Mouse (Mus musculus) left cerebral cortex, adult 2 months (tissue): Measurements from ENCODE around the gene Gpr108. TPM values are rescaled to one million over a fixed set of nuclear protein-coding genes. Genes with fewer than 3 reads are reported as not detected.
"Not testable (repeated sequence)": the region's sequence is repeated elsewhere in the genome, so short reads cannot be mapped to it uniquely, and the experiment has no call there.

ENCODE experiments used
- DNase-seq, 2 experiments: peaks; one replicate each; pipeline ENCODE4 v3.0.0; 2021 to 2022; ENCODE audit warnings: low spot score in 2 of 2, mixed read lengths in 1 of 2; ENCODE audit errors: extremely low spot score in 1 of 2
- H3K27ac ChIP-seq: fragments of 200-600 bp; 2 replicates; pipeline ENCODE4 v1.8.1; 2022
- H3K4me3 ChIP-seq: fragments of 200-600 bp; 2 replicates; pipeline ENCODE4 v1.8.1; 2022
- CTCF ChIP-seq: fragments of 200-600 bp; IDR thresholded peaks from 2 replicates; pipeline ENCODE4 v1.8.1; 2022; ENCODE audit warnings: antibody characterized with exemption, mild to moderate bottlenecking, moderate library complexity
- intact Hi-C: fragments of 180-260 bp; cut with DNase I; formaldehyde crosslinking; loops from one replicate; pipeline ENCODE4 v1.15.1; 2025
- total RNA-seq, 2 experiments: library from RNA; stranded (reverse); gene quantifications; 2 replicates each; pipeline ENCODE4 v1.2.3; 2021

Gpr108 gene
- total RNA-seq, 2 experiments from 2014 or later = 24.4 to 24.7 TPM

DNA sequence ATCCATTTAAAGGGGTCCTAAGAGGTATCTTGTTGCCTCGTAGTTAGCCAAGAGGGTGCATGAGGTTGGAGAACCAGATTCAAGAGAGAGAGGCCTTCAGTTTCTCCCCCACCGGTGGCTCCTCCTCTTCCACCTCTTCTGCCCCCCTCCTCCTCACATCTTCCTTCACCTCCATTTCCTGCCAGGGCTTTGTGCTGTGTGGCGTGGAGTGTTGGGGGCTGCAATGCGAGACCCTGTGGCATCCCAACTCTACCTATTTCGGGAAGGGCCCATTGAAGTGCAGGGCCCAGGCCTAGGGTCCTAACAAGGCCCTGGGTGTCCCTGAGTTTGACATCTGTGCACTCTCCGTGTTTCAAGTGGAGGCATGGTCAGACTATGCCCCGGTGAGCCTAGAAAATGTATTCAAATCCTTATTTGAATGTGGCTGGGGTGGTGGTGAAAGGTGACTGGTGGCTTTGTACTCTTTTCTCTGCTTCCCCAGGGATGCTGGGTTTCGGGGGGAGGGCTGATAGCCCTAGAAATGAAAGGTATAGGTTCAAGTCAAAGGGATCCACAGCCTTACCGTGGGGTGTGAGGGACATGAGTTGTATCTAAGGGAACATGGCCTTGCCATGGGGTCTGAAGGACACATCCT, 31.5 kb upstream of the Gpr108 start:
- H3K27ac ChIP-seq = no peak overlapping the region
- intact Hi-C loops = no loop called here
- H3K4me3 ChIP-seq = no peak overlapping the region

GRCm38 (mm10) chr17:57278943-57279590, 30.8 kb upstream of the Gpr108 start, which contains the start of gene Vav1:
Gene Vav1, plus strand, starts transcription at chr17:57279100.
- no peak for TF ChIP-seq CTCF
- Histone ChIP-seq H3K4me3 (peak within 1 kb of the TSS; percentile 5; the same call in 1 of the 2 replicates), H3K27ac (no peak within 1 kb of the TSS)
- no peak for DNase-seq
- intact Hi-C loops = no loop called here

More for the DNA sequence above, 31.5 kb upstream of the Gpr108 start:
- DNase-seq = no peak
- no peak for TF ChIP-seq CTCF

- intact Hi-C loops = no loop called here
- H3K4me3 ChIP-seq = no peak overlapping the region
- DNase-seq = no peak
- no peak for TF ChIP-seq CTCF
- no peak overlapping the region for H3K27ac ChIP-seq
Measured at GRCm38 (mm10) chr17:57278537-57278936, 30.3 kb upstream of the Gpr108 start.

DNA sequence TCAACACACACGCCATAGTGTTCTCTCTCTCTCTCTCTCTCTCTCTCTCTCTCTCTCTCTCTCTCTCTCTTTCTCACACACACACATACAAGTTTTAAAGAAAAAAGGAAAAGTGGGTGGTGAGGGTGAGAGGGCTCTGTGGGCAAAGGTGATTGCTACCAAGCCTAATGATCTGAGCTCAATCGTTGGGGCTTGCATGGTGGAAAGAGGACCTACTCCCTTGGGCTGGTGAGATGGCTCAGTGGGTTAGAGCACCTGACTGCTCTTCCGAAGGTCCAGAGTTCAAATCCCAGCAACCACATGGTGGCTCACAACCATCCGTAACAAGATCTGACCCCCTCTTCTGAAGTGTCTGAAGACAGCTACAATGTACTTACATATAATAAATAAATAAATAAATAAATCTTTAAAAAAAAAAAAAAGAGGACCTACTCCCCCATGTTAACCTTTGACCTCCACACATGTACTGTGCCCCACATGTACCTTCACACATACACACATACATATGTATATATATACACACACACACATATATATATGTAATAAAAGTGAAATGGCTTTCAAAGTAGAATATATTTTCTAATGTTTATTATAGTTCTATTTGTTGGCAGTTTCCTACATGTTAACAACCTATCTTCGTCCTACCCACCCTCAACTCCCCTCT, 29.5 kb upstream of the Gpr108 start:
- not testable (repeated sequence) for DNase-seq, H3K27ac ChIP-seq, H3K4me3 ChIP-seq
- intact Hi-C loops = loop anchor here (2.0 kb wide), 2 partner anchors 57 to 59 kb away; no protein-coding TSS in a partner anchor

DNA sequence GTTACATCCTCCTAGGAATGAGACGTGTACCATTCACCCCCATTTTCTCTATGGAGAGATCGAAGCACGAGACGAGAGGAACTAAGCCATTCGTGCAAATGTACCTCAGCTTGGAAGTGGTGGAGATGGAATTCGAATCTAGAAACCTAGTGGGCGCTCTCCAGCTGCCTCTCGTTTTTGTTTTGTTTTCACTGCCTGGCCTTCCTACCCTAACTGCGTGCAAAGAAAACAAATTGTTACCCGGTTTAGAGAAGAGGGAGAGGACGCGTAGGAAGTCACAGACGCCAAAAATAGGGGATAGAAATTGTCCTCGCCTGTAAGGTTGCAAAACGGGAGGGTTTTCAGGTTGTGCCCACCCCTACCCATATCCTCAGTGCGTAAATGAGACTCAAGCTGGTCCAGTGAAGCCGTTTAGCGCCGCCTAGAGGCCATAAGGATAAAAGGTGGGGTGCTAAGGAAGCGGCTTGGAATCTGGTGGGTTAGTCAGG, 28.4 kb upstream of the Gpr108 start:
- intact Hi-C loops = loop anchor here (2.0 kb wide), 2 partner anchors 58 kb away; no protein-coding TSS in a partner anchor
- peak overlapping the region; percentile 49 for H3K4me3 ChIP-seq
- DNase-seq = peak; percentile 67 to 69
- H3K27ac ChIP-seq = peak overlapping the region; percentile 69; the same call in 1 of the 2 replicates
- peak; percentile 88 for TF ChIP-seq CTCF

DNA sequence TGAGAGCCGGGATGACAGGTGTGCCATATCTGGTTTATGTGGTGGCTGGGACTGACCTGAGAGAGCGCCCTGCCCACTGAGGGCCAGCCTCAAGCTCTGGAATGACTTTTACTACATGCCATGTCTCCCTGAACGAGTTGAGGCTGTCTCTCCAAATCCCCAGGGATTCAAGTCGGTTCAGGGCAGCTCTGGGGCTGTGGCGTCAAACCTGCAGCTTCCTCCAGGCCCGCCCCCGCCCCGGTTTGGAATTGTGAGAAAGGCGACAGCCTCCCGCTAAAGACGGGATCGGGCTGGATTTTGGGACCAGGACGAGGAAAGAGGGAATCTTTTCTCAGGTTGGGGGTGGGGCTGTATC, 27.7 kb upstream of the Gpr108 start:
- no peak for DNase-seq
- intact Hi-C loops = loop anchor here (1.0 to 2.0 kb wide), 3 partner anchors 28 to 59 kb away; partner anchors contain the start of gene Gpr108
- peak overlapping the region; percentile 69; the same call in 1 of the 2 replicates for H3K27ac ChIP-seq
- TF ChIP-seq CTCF = no peak
- H3K4me3 ChIP-seq = peak overlapping the region; percentile 49

- intact Hi-C loops = loop anchor here (1.0 kb wide), 1 partner anchor 27 kb away; the partner anchor contains the start of gene Gpr108
- Histone ChIP-seq H3K27ac (peak overlapping the region; percentile 80), H3K4me3 (peak overlapping the region; percentile 49)
- DNase-seq = peak; percentile 60 to 62
- no peak for TF ChIP-seq CTCF
Measured at GRCm38 (mm10) chr17:57275111-57275996, 27.1 kb upstream of the Gpr108 start.

GRCm38 (mm10) chr17:57274686-57275085, 26.4 kb upstream of the Gpr108 start:
- Histone ChIP-seq H3K27ac (peak overlapping the region; percentile 80; the same call in 1 of the 2 replicates), H3K4me3 (peak overlapping the region; percentile 49)
- intact Hi-C loops = loop anchor here (1.0 kb wide), 1 partner anchor 26 kb away; the partner anchor contains the start of gene Gpr108
- DNase-seq = no peak
- TF ChIP-seq CTCF = no peak

DNA sequence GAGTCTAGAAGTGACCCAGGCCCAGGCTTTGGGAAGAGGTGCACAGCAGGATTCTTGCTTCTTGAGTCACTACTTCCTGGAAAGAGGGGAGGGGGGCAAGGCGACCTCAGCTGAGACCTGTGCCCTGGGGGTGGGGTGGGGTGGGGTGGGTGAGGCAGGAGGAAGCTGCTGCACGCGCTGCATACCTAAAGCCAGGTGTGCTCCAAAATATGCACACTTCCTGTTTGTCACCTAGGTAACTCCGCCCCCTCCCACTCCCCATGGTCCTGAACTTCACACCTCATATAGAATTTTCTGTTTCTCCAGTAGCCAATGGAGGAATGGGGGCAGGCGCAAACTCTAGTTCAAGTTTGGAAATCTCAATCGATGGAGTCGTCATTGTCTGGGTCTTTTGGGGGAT, 25.6 kb upstream of the Gpr108 start:
- no peak overlapping the region for H3K4me3 ChIP-seq
- no peak for TF ChIP-seq CTCF
- no peak overlapping the region for H3K27ac ChIP-seq
- no peak for DNase-seq
- intact Hi-C loops = no loop called here

DNA sequence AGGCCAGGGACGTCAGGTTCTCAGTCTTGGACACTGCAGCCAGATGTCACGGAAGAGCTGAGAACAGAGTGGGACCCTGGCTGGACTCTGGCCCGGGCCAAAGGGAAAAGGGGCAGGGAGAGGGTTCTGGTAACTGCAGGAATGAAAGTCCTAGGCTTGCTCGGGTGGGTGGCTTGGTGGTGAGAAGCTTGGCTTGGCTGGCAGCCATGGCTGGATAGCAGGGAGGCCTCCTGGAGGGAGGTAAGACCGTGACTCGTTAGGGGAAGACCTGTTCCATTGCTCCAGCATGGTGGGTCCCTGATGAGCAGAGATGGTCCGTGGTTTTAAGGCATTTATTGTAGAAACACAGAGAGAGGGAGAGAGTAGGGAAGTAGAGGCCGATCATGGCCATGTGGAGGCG, 23.1 kb upstream of the Gpr108 start:
- DNase-seq = no peak
- H3K4me3 ChIP-seq = no peak overlapping the region
- H3K27ac ChIP-seq = no peak overlapping the region
- intact Hi-C loops = no loop called here
- no peak for TF ChIP-seq CTCF

DNA sequence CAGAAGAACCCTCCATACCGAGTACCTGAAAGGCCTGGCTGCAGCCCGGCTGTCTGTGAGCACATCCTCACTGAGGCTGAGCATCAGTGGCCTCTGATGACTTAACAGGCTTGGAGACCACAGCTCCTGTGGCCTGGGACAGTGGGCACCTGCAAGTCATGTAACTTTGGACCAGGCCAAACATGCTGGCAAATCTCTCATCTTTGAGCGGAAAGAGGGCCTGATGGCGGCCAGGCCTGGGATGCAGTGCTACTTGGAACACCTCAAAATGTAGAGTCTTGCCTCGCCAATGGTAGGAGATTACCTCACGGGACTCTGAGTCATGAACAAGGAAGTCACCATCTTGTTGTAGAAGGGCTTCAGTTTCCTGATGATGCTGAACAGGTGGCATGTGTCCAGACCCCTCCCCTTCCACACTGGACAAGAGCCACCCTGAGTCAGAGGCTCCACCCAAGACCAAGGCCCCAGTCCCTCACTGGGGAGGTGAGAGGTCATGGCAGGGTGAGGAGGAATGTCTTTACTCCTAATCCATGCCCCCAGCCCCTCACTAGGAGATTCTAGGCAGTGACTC, 19.4 kb upstream of the Gpr108 start:
- Histone ChIP-seq H3K4me3 (no peak overlapping the region), H3K27ac (no peak overlapping the region)
- intact Hi-C loops = no loop called here
- no peak for DNase-seq
- TF ChIP-seq CTCF = no peak
